Mouse (Mus musculus) liver, embryonic 14.5 days (tissue): ENCODE measurements around the gene Arl15.

Experiments
- CTCF ChIP-seq: IDR thresholded peaks from 2 replicates; pipeline ENCODE4 v1.5.1; 2016; ENCODE audit warnings: antibody characterized with exemption, low read depth, control low read depth
- EP300 ChIP-seq: IDR thresholded peaks from 2 replicates; pipeline ENCODE4 v1.6.1; 2016; ENCODE audit warnings: antibody characterized with exemption, low read depth

GRCm38 (mm10) chr13:113811141-113811540, 16.8 kb downstream of the Arl15 start:
- TF ChIP-seq CTCF (no peak), EP300 (no peak)
